Mouse (Mus musculus) heart, adult 10 weeks (tissue): ENCODE measurements around the gene Mbtps1. TPM values are rescaled to one million over a fixed set of nuclear protein-coding genes. Genes with fewer than 3 reads are reported as not detected.

Experiments
- polyA plus RNA-seq: library from polyadenylated mRNA; stranded (reverse); fragments of 350-450 nt; fragmentation: Illumina TruSeq; extraction: RNeasy Lipid Tissue Mini Kit (QIAGEN cat#74804); gene quantifications from one replicate; pipeline ENCODE4 v1.2.3, GENCODE M21; 2014; ENCODE audit warnings: low read depth, low replicate concordance

Gene Mbtps1
- 34.2 TPM for polyA plus RNA-seq

DNA sequence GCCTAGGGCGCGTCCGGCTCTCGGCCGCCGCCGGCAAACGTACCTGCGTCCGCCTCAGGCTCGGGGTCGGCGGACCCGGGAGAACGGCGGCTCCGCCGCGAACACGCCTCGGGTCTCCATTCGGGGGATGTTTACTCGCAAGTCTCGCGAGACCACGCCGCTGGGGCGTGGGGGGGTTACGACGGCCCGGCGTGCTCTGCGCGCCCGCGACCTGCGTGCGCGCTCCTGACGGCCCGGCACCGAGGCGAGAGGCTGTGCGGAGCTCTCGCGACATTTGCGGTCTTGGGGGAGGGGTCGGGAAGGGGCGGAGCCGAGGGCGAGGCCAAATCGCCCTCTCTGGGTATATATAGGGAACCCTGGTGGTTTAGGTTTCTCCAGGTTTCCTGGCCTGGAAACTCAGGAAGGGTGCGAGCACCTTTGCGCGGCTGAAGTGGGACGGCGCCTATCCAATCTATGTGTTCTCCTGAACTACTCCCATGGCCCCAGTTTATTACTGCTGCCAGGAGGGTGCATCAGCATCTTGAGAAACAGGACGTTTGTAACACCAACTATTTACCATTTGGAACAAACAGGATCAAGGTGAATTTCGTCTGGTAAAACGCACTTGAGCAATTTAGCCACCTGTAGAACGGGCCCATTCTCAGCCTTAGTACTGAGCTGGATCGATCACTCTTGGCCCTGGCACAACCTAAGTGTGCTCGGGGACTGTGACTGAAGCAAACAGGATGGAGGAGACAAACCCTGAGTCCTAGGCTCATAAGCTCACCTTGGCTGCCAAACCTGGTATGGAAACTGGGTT, at the start of gene Mbtps1:
Gene Mbtps1 (minus strand): TSS at position 133 of the 799 bp plus-strand sequence.

DNA sequence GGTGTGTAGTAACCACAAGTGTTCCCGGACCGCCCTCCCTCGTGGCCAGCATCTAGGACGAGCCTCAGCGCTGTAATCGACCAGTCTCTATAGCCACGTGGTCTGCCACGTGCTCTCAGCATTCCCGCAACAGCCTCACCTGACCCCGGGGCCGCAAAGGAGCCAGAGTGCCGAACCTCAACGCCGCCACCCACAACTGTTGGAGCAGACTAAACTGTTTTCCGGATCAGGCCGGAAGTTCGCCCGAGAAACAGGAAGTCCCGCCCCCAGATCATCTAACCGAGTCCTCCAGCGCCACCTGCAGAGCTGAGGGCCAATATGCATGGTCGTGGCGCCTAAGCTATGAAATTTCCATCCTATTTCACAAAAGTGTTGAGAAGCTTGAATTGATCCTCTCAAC, 46.5 kb upstream of the Mbtps1 start, which contains the start of gene Taf1c:
Gene Taf1c (minus strand): TSS at position 227 of the 400 bp plus-strand sequence.

DNA sequence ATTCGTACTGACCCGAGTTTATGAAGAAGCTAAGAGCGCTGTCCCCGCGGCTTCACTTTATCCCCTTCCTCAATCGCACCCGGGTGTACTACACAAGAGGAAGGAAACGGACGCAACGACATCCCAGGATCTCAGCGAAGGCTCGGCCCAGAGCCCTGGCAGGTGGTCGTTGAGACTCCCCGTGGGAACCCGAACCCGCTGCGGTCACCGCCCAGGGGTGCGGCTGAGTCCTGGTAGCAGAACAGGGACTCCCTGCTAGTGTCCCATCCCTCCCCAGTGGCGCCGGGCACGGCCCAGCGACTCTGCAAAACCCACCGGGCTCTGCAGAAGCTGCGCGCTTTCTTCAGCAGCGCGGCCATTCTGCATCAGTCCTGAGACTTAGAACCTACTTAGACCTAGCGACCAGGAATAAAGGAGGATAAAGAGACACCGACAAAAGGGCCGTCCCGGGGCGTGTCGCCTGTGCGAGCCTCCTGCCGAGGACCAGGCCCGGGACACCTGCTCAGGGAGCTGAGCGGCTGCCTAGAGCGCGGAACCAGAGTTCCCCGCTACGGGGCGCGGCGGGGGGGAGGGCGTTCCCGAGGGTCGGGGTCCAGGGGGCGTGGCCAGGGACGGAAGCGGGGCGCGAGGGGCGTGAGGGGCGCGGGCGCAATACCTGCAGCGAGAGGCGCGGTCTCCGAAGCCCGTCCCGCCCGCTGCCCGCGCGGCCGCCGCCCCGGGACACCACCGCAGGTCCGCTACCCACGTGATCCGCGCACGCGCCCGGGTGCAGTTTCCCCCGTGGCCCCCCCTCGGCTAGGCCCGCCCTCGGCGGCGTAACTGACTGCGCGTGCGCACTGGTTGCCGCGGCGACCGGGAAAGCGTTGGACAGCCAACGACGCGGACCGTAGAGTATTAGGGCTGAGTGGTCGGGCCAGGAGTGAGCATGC, 16.2 kb upstream of the Mbtps1 start, which contains the start of the genes Hsdl1 and Dnaaf1:
Gene Hsdl1 (minus strand): TSS at position 747 of the 929 bp plus-strand sequence.
Gene Dnaaf1 (plus strand): TSS at position 799 of the 929 bp plus-strand sequence.

DNA sequence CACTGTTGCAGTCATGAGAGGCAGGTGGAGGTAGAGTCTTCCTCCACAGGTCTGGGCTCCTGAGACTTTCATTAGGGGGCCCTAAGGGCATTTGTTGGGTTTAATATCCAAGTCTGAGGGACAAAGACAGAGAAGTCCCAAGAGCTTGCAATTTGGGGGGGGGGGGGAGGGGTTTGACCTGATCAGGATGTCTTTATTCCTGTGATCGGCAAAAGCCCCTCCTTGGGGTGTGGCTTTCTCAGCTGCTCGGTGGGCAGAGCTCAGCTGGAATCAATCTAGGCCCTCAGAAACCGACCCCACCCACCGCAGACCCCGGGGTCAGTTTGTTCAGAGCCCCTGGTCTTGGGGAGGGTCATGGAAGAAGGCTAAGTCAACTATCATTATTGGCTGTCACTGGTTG, 56.9 kb downstream of the Mbtps1 start, which contains the start of gene Slc38a8:
Gene Slc38a8 (minus strand): TSS at position 101 of the 400 bp plus-strand sequence.

Other genes starting within 250 kb of the Mbtps1 start
- gene Hsbp1, start 214.2 kb downstream of the Mbtps1 start, polyA plus RNA-seq = 144 TPM
- 108 TPM for gene Mlycd, start 163.9 kb downstream of the Mbtps1 start, polyA plus RNA-seq
- 4.1 TPM for gene Osgin1, start 124.6 kb downstream of the Mbtps1 start, polyA plus RNA-seq
- not detected for gene Necab2, start 112.0 kb downstream of the Mbtps1 start, polyA plus RNA-seq
- gene Slc38a8, start 57.0 kb downstream of the Mbtps1 start, polyA plus RNA-seq = not detected
- 13.6 TPM for gene Hsdl1, start 16.4 kb upstream of the Mbtps1 start, polyA plus RNA-seq
- not detected for gene Dnaaf1, start 16.5 kb upstream of the Mbtps1 start, polyA plus RNA-seq
- gene Taf1c, start 46.5 kb upstream of the Mbtps1 start, polyA plus RNA-seq = 5.3 TPM
- gene Adad2, start 54.0 kb upstream of the Mbtps1 start, polyA plus RNA-seq = not detected
- 0.34 TPM for gene Kcng4, start 76.9 kb upstream of the Mbtps1 start, polyA plus RNA-seq
- 23.6 TPM for gene Wfdc1, start 107.6 kb upstream of the Mbtps1 start, polyA plus RNA-seq
- gene Atp2c2, start 141.3 kb upstream of the Mbtps1 start, polyA plus RNA-seq = not detected
- 13.1 TPM for gene Tldc1, start 219.7 kb upstream of the Mbtps1 start, polyA plus RNA-seq